Mouse (Mus musculus) hindbrain, embryonic 11.5 days (tissue): ENCODE measurements at regions not wholly inside any gene's neighbourhood (a gene's known extent, or its start where the extent isn't known, plus 50 kb on each side); places are given as distances from the start of the nearest gene placed in this dataset.
"Not testable (repeated sequence)": the region's sequence is repeated elsewhere in the genome, so short reads cannot be mapped to it uniquely, and the experiment has no call there.

ENCODE experiments used
- ATAC-seq: fragments of 200-750 bp; cut with Nextera tagmentation; 2 replicates; pipeline ENCODE4 v1.8.0; 2017; ENCODE audit warnings: mild to moderate bottlenecking, moderate TSS enrichment, moderate library complexity; ENCODE audit not compliant: low FRiP score
- DNase-seq: peaks from one replicate; pipeline ENCODE4 v3.0.0-alpha.2; 2015; ENCODE audit warnings: low spot score
- H3K27ac ChIP-seq: fragments of 300-500 bp; sonication (generic); 2 replicates; pipeline ENCODE4 v1.5.1; 2014; ENCODE audit warnings: mild to moderate bottlenecking, low read depth, low read length
- H3K27me3 ChIP-seq: fragments of 300-500 bp; sonication (generic); 2 replicates; pipeline ENCODE4 v1.6.1; 2014; ENCODE audit warnings: mild to moderate bottlenecking, low read length, moderate library complexity, mixed read lengths; ENCODE audit not compliant: control insufficient read depth, insufficient read depth
- H3K36me3 ChIP-seq: fragments of 300-500 bp; sonication (generic); 2 replicates; pipeline ENCODE4 v1.6.1; 2014; ENCODE audit warnings: mild to moderate bottlenecking, low read length, moderate library complexity, mixed read lengths; ENCODE audit not compliant: control insufficient read depth, insufficient read depth
- H3K4me1 ChIP-seq: fragments of 300-500 bp; sonication (generic); replicated peaks from 2 replicates; pipeline ENCODE4 v1.6.1; 2014; ENCODE audit warnings: low read length, mixed read lengths; ENCODE audit not compliant: control insufficient read depth, insufficient read depth
- H3K4me2 ChIP-seq: fragments of 300-500 bp; sonication (generic); replicated peaks from 2 replicates; pipeline ENCODE4 v1.6.1; 2014; ENCODE audit warnings: mild to moderate bottlenecking, low read depth, low read length
- H3K4me3 ChIP-seq: fragments of 300-500 bp; sonication (generic); 2 replicates; pipeline ENCODE4 v1.5.1; 2014; ENCODE audit warnings: low read depth, low read length
- H3K9ac ChIP-seq: fragments of 300-500 bp; sonication (generic); 2 replicates; pipeline ENCODE4 v1.6.1; 2014; ENCODE audit warnings: low read depth, low read length
- H3K9me3 ChIP-seq: fragments of 300-500 bp; sonication (generic); 2 replicates; pipeline ENCODE4 v1.6.1; 2016; ENCODE audit warnings: low read length; ENCODE audit not compliant: control insufficient read depth
- WGBS: fragments of 180-500 bp; shearing (Covaris S2); extraction: QIAGEN DNeasy Blood & Tissue Kit; methylation state at CpG from one replicate; pipeline ENCODE4 v1.1.7; 2014; 5-methylcytosine and 5-hydroxymethylcytosine counted together

DNA sequence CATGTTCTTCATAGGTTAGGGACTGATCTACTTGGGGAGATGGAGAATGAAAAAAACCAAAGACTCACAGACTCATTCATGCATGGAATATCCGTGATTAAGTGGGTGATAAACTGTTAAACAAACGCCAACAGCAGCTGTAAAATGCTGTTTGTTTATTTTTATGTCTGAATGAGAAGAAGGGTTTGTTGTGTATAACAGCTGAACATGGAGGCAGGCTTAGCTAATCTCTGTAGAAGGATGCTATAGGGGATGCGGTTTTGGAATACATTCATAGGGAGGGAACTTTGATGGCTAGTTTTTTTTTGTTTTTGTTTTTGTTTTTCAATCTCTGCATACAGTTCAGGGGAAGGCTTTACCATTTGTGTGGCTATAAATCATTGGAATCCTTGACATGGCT, 977.1 kb upstream of the Cdh8 start:
- H3K27me3 ChIP-seq = no peaks in the 10 kb centered on the region
- DNase-seq (no peak), ATAC-seq (no peak)
- no peak overlapping the region for H3K4me3 ChIP-seq
- no peaks in the 10 kb centered on the region for H3K36me3 ChIP-seq
- no peak overlapping the region for H3K4me2 ChIP-seq
- no peak overlapping the region for H3K27ac ChIP-seq
- 79% methylated on average over 3 of the region's 3 CpGs for WGBS
- no peaks in the 10 kb centered on the region for H3K4me1 ChIP-seq
- H3K9me3 ChIP-seq = no peaks in the 10 kb centered on the region
- H3K9ac ChIP-seq = no peak overlapping the region

DNA sequence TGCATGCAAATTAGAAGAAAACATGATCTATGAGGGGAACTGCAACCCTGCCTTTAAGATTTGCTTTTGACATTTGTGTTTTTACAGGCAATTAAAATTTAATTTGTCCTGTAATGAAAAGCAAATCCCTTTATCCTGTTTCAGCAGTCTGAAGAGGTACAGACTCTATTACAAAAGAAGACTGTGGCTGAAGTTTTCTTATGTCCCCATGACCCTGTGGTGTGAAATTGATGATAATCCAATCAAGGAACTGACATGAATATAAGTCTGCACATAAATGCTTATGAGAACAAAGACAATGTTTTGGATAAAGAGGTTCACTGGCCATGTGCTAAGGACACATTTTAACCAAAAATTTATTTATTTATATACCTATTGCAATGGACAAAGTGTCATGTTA, 951.4 kb upstream of the Cdh8 start:
- Histone ChIP-seq H3K4me2 (no peak overlapping the region), H3K27me3 (no peaks in the 10 kb centered on the region), H3K4me1 (no peaks in the 10 kb centered on the region), H3K36me3 (no peaks in the 10 kb centered on the region), H3K27ac (no peak overlapping the region), H3K4me3 (no peak overlapping the region), H3K9me3 (no peaks in the 10 kb centered on the region), H3K9ac (no peak overlapping the region)
- ATAC-seq (peak; percentile 30; the same call in 1 of the 2 replicates), DNase-seq (no peak)

DNA sequence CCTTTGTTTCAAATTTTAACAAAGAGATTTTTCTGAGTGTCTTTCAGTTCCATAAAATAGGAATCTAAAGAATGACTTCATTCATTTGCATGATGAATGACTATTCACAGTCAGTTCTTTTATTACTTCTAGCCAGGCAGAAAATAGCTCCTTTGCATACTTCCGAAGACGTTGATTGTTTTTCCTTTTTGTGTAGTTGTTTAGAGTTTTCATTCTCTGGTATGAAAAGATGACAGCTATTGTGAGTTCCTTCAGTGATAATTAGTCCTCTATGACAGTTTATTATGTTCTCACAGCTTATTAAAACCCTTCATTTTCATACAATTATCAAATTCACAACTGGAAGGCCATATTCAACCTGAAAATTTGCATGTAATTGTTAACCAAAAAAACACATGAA, 946.5 kb upstream of the Cdh8 start:
- WGBS = 38% methylated on average over 2 of the region's 2 CpGs
- DNase-seq (no peak), ATAC-seq (no peak)

DNA sequence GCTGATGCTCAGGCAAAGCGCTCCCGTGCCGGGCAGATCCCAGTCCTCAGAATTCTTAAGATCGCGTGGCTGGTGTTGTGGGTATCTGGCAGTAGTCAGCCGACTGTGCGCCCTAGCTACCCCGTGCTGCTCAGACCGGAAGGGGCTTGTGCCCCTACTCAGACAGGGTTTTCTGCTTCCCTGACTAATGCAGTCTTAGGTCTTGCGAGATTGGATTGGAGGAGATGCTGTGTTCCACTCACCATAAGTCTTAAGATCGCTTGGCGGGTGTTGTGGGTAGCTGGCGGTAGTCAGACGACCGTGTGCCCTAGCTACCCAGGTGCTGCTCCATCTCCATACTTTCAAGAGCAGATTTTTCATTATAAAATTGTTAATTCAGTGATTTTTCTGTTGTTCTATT, 944.3 kb upstream of the Cdh8 start:
- ATAC-seq, H3K4me3 ChIP-seq, H3K36me3 ChIP-seq, H3K4me2 ChIP-seq, DNase-seq, H3K27ac ChIP-seq, H3K4me1 ChIP-seq, H3K9ac ChIP-seq, H3K9me3 ChIP-seq, H3K27me3 ChIP-seq: not testable (repeated sequence)
- 90% methylated on average over 15 of the region's 15 CpGs for WGBS

More for the DNA sequence above, 946.5 kb upstream of the Cdh8 start:
- Histone ChIP-seq H3K36me3 (no peaks in the 10 kb centered on the region), H3K4me2 (no peak overlapping the region), H3K4me1 (no peaks in the 10 kb centered on the region), H3K27ac (no peak overlapping the region), H3K27me3 (no peaks in the 10 kb centered on the region), H3K9ac (no peak overlapping the region), H3K9me3 (no peaks in the 10 kb centered on the region), H3K4me3 (no peak overlapping the region)

DNA sequence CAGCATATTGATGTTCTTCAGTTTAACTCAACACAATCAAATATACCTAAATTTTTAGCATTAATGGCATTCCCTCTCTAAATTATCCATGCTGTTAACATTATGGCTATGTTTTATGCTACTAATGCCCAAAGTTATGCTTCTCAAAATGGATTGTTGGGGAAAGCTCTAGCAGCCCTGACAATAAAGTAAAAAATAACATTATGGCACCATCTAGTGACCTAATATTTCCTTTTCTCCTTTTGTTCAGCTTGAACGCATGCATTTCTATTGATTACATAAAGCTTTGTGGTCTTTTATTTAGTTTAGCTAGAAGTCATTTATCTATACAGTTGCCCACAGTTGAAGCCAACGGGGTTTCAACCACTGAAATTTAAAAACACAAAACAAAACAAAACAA, 918.3 kb upstream of the Cdh8 start:
- DNase-seq (no peak), ATAC-seq (no peak)
- H3K4me3 ChIP-seq = no peak overlapping the region
- H3K36me3 ChIP-seq = no peaks in the 10 kb centered on the region
- H3K27me3 ChIP-seq = no peaks in the 10 kb centered on the region
- H3K27ac ChIP-seq = no peak overlapping the region
- H3K4me1 ChIP-seq = no peaks in the 10 kb centered on the region
- H3K9me3 ChIP-seq = no peaks in the 10 kb centered on the region
- no peak overlapping the region for H3K4me2 ChIP-seq
- H3K9ac ChIP-seq = no peak overlapping the region
- WGBS = 63% methylated on average over 2 of the region's 2 CpGs

DNA sequence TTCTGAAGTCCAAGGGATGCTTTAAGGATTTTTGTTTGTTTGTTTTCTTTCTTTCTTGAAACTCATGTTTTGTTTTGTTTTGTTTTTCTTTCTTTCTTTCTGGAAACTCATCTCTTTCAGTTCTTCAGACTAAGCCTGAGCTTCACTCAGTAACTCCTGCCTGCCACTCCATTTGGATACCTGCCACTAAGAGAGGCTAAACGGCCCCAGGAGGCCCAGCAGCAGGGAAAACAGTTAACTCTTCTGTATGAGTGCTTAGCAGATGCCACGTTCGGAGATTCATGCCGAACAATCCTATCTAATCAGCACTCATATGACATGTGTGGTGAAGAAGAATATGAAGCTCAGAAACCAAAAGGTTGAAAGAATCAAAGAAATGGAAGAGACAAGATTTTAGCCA, 909.3 kb upstream of the Cdh8 start:
- 78% methylated on average over 4 of the region's 4 CpGs for WGBS

DNA sequence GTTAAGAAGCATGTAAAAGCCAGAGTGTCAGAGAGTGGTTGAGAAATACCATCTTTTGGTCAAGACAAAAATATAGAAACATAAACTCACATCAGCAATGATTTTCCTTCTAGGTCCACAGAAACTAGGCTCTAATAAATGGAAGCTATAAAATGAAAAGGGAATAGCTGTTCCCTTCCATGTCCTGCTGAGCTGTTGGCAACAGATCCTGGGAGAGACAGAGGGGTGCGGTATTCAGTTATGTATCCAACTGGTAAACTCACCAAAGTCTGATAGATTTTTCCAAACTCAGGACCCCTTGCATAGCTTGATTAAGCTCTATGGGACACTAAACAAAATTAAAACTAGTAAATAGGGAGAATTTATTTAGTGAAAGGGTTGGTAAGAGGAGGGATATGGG, 907.2 kb upstream of the Cdh8 start:
- WGBS = 89% methylated on average over 1 of the region's 1 CpGs
- Histone ChIP-seq H3K4me3 (no peak overlapping the region), H3K27ac (no peak overlapping the region), H3K4me2 (no peak overlapping the region), H3K9ac (no peak overlapping the region), H3K4me1 (no peaks in the 10 kb centered on the region), H3K9me3 (no peaks in the 10 kb centered on the region), H3K36me3 (no peaks in the 10 kb centered on the region), H3K27me3 (no peaks in the 10 kb centered on the region)
- ATAC-seq (no peak), DNase-seq (no peak)

More for the DNA sequence above, 909.3 kb upstream of the Cdh8 start:
- Histone ChIP-seq H3K4me2 (no peak overlapping the region), H3K4me3 (no peak overlapping the region), H3K9me3 (no peaks in the 10 kb centered on the region), H3K27ac (no peak overlapping the region), H3K4me1 (no peaks in the 10 kb centered on the region), H3K9ac (no peak overlapping the region), H3K36me3 (no peaks in the 10 kb centered on the region), H3K27me3 (no peaks in the 10 kb centered on the region)
- DNase-seq (no peak), ATAC-seq (no peak)

DNA sequence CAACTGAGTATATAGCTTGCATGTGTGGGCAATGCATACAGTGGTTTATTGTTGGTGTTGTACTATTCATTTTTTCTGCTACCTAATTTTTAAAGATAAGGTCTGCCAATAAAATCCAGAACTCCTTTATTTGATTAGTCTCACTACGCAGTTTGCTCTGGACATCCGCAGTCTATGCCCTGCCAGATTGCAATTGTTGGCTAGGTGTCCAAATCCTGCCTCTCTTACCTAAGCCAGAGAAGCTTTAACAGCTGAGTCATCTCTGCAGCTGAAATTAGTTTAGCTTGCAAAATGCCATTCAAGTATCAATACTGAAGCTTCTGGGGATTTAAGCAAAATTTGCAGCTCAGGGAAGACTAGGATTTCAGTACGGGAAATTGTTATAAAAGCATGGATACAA, 881.9 kb upstream of the Cdh8 start:
- Histone ChIP-seq H3K4me1 (no peaks in the 10 kb centered on the region), H3K36me3 (no peaks in the 10 kb centered on the region), H3K4me3 (no peak overlapping the region), H3K27ac (no peak overlapping the region), H3K9me3 (no peaks in the 10 kb centered on the region), H3K27me3 (no peaks in the 10 kb centered on the region), H3K9ac (no peak overlapping the region), H3K4me2 (no peak overlapping the region)
- ATAC-seq (no peak), DNase-seq (no peak)
- 94% methylated on average over 3 of the region's 3 CpGs for WGBS

DNA sequence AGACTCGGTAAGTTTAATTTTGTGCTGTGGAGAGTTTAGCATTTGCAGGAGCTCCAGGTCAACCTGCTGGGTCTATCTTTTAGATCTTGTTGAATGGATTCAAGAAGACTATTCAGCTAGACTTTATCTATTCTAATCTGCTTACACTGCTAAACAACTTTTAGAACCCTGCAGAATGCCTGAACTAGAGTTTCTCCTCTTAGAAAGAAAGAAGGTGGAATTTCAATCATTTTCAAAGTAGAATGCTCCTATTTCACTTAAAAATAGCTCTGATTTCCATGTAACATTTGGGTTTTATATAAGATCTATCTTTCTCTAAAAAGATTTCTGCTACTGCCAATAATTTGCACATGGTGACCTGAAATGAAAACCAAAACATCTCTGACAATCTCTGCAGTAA, 876.3 kb upstream of the Cdh8 start:
- H3K9ac ChIP-seq = no peak overlapping the region
- H3K9me3 ChIP-seq = no peaks in the 10 kb centered on the region
- 85% methylated on average over 1 of the region's 1 CpGs for WGBS
- H3K4me1 ChIP-seq = no peaks in the 10 kb centered on the region
- H3K27me3 ChIP-seq = no peaks in the 10 kb centered on the region
- H3K27ac ChIP-seq = no peak overlapping the region
- no peak overlapping the region for H3K4me3 ChIP-seq
- H3K36me3 ChIP-seq = no peaks in the 10 kb centered on the region
- H3K4me2 ChIP-seq = no peak overlapping the region
- ATAC-seq = no peak
- no peak for DNase-seq
